Mouse (Mus musculus) layer of hippocampus, adult 9-11 months (tissue): ENCODE results near the gene Mtmr1.
"Not testable (repeated sequence)": the region's sequence is repeated elsewhere in the genome, so short reads cannot be mapped to it uniquely, and the experiment has no call there.

Experiments
- DNase-seq: peaks from one replicate; pipeline ENCODE4 v3.0.0; 2022

The Mtmr1 gene

DNA sequence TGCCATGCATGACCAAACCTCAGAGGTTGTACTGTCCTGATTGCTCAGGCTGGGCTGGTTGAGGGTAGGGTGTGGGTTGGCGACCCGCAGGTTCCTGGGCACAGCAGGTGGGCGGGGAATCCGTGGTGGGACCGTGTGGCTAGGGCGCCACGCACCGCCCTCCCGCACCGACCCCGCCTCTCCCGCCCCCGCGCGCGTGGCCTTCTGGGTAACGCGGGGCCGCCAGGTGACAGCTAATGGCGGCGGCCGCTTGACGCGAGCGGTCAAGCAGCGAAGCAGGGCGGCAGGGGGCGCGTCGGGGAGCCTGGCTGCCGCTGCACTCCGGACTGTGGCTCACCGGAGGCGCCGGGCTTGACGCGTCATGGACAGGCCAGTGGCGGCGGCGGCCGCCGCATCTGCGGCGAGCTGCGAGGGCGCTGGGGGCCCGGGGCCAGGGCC, at the start of gene Mtmr1:
TSS of gene Mtmr1 (plus strand) at position 207 of the 438 bp plus-strand sequence.
- DNase-seq, result peak; percentile 70

DNA sequence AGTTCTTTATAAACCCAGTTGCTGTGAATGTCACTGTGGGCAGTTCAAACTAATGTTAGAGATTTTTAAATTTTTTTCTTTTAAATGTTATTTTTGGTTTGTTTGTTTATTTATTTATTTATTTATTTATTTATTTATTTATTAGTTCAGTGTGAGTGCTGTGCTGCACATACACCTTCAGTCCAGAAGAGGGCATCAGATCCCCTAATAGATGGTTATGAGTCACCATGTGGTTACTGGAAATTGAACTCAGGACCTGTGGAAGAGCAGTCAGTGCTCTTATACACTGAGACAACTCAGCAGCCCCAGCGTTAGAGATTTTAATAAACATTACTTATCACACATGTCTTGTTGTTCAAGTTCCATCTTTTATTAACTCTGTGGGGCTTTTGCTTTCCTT, 12.5 kb upstream of the Mtmr1 start:
- DNase-seq, result no peak

DNA sequence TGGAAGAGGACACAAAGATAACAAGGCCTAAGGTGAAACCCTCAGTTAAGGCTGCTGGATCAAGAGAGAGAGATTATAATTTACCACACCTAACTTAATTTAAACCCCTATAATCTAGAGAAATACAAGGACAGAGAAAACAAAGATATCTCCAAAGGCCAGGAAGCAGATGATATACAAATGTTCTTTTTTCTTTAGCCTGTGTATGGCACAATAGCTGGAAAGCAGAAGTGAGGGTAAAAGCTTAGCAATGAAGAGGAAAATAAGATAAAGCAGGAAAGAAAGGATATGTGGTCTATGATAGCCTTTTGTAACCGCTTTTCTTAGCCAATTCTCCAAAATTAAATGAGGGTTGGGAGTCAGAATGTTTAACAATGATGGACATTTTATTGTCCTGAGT, 9.2 kb upstream of the Mtmr1 start:
- DNase-seq, result no peak

DNA sequence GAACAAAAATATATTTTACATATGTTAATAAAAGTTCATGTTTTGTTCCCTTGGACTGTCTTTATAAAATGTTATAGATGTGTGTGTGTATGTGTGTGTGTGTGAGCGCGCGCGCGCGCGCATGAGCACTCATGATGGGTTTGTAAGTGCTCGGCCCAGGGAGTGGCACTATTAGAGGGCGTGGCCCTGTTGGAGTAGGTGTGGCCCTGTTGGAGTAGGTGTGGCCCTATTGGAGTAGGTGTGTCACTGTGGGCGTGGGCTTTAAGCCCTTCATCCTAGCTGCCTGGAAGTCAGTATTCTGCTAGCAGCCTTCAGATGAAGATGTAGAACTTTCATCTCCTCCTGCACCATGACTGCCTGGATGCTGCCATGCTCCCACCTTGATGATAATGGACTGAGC, 2.8 kb upstream of the Mtmr1 start:
- DNase-seq, result not testable (repeated sequence)

DNA sequence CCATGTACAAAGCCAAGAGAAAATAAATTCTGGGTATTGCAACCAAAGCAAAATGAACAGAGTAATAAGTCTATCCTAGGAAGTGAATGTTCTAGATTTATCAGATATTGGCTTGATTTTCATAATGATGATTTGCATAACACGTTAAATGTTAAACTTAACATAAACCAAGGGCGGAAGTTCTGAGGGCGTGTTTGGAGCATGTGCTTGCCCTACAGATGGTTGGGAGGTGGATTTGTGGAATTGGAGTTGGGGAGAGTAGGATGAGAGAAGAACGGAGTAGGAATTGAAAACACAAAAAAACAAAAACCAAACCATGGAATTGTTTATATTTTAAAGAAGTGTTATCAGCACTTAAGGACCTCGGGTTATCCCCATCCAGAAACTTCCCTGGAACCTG, 498 bp upstream of the Mtmr1 start:
- DNase-seq, result peak; percentile 57

DNA sequence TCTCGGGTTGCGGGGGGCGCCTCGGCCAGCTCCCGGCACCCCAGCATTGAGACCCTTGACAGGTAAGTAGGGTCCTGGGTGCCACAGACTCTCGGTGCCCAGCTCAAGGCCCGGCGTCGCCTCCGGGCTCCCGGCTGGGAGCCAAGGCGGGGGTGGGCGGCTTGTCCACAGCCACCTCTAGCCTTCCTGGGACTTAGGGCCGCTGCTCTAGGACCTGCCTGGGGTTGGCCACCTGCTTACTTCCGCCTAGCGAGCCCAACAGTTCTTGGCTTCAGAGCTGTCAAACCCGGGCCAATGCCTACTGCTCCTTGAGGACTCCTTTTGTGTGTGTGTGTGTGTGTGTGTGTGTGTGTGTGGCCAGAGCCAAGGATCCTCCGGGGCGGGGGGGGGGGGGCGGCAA, 451 bp downstream of the Mtmr1 start:
- DNase-seq, result peak; percentile 12

DNA sequence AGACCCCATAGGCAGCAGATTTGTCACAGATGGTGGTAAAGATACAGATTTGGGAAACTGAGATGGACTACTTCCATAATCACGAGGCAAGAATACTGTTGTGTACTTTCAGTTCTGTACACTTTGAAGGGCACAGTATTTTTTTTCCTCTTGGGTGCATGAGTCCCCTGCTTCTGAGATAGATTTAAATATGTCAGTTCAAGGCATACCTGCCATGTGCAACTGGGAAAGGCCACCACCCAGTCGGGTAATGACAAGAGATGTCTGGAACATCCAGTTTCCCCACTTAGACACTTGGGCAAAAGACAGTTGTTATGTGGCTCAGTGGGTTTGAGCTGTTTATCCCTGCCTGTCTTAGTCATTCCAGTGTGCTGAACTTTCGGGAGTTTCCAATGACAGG, 950 bp downstream of the Mtmr1 start:
- peak; percentile 10 for DNase-seq

DNA sequence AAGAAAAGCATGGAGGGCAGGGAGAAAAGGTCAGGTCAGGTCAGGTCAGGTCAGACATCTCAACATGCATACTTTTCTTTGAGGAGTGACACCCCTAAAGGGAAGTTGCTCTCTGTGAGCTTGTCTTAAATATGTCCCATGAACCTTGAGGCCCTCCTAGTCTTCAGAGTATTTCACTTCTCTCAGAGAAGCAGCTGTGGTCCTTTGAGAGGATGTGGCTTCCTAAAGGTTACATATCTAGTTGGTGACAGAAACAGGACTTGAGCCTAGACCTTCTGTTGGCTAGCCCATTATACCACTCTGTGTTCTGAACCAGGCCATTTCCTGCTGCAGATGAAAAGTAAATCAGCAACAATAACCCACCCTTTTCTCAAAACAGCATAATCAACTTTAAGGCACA, 2.4 kb downstream of the Mtmr1 start:
- DNase-seq, result no peak

DNA sequence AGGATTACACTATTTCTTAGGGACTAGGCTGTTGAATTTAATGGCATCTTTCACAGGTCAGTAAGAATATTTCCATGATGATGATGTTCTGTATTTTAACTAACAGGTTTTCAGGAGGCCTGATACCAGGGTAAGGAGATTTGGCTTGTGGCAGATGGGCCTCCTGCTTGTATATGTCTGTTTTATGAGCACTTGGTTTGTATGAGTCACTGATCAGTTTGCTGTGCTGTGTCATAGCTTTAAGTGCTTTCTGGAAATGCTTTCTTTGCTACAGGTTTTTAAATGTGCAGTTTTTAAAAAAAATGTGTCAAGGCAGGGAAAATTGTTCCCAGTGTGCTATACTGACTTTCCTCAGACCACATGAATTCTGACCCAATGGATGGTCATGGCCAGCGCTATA, 12.2 kb downstream of the Mtmr1 start:
- DNase-seq, result no peak

DNA sequence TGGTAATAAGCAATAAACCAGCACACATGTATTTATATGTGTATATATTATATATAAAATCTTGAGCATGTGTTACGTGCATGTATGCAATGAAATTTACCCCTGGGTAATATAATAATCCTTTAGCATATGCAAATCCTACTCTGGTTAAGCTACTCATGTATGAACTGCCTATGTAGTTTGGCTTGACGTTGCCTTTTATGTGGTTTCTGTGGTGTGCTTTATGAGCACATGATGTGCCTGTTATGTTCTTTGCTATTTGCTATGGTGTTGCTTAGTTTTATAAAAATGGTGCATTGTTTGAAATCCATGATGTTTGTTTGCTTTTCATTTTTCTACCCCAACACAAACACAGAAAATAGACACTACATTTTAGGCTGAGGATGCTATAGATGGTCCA, 13.9 kb downstream of the Mtmr1 start:
- no peak for DNase-seq

DNA sequence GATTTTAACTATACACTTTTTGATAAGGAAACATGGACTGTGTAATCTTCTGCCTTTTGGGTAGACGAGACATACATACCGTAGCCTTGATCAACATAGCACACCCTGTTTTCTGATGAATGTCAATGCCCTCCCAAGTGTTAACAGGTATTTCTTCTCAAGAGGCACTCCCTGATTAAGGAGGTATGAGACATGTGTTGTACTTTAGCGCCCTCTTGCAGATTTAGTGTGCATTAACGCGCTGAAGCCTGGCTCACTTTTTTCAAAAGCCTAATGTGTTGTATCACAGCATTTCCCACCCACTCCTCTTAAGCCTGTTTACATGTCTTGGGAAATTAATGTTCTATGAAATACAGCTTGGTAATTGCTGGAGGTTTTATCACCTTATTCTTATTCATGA, 17.0 kb downstream of the Mtmr1 start:
- DNase-seq, result no peak

DNA sequence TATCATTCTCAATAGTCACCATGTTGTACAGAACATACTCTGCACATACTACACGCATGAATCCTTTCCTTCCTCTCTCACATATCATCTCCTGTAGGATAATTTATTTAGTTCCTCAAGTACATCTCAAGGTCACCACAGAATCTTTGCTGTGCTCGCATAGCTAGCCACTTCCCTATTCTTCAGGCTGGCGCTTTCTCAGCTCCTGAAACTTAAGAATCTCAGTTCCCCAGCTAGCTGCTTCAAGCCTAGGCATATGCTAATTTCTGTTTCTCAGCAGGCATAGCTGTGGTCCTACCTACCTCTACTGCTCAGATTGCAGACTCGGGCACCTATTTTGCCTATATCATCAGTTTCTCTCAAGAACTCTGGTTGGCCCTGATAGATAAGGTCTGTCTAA, 31.8 kb downstream of the Mtmr1 start:
- no peak for DNase-seq

DNA sequence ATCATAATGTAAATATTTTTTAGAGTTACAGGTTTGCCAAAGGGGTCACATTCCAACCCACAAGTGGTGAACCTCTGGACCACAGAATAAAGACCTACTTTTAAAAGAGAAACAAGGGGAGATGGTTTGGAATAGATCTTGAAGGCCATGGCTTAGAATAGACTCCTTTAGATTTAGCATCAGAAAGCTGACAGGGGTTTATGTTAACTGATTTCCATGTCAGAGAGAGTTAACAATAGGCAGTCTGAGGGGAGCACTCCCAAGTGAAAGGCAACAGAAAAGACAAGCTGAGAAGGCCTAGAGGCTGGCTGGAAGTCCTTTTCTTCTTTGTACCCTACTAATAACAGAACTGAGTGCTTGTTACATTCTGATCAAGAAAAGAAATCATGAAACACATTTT, 41.7 kb downstream of the Mtmr1 start:
- DNase-seq, result no peak

DNA sequence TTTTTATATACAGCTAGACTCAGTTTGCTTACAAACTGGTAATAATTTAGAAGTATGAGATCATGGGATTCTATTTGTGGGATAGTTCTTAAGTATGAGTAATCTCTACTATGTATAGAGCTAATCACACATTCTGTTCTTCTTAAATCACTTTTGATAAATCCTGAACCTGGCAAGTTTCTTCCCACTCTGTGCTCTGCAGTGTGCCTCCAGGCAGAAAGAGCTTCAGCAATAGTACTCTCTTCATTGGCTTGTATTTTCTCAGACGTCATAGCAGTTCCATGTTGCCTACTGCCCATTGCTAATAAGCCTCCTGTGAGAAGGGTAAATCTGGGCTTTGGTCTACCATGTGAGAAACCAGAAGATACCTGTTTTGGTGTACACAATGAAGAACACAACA, 43.8 kb downstream of the Mtmr1 start:
- DNase-seq, result no peak

DNA sequence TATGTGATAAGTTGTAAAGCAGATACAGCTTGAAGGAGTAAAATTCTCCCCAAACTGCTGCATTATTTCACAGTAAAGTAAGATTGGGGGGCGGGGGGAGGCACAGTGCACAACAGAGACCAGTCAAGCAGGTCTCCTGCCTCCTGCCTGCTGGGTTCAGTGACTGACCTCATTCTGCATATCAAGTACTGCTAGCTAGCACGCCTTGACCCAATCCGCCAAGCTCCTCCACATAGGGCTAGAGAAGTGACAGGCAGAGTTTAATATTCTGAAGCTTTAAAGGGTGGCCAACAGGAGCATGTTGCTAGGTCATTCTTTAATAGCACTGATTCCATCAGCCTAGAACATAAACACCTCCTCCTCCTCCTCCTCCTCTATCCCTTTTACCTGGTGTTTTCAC, 48.2 kb downstream of the Mtmr1 start:
- DNase-seq, result no peak

DNA sequence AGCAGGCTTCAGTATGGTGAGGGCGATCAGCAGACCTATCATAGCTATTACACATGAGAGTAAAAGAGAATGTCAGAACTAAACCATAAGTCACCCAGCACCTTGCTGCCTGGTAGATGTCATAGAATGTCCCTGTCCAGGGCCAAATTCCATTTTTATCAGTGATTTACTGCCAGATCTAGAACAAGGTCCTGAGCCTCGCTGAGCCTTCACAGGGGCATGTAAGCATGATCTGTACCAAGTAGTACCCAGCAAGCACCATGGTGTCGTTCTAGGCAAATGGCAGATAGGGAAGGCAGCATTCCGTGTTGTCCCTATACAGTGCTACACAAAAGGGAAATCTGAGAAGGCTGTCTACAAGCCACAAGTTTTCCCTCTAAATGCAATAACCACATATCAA, 49.1 kb downstream of the Mtmr1 start:
- DNase-seq, result no peak

DNA sequence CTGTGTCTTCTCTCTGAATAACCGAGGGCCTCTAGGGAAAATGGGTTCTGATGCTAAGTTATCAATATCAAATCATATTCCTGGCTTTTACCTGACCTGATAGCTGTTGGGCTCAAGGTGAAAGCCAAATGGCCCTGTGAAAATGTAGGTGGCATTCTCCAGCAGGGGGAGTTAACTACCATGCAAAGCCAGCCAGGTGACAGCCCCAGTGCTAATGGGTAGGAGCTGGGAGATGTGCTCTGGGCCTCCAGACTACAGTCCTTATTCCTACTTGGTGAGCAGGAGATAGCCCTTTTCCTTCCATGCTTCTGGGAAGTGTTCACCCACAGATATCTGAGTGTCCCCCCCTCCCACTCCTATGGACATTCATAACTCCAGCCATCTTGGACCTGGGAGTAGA, 60.3 kb downstream of the Mtmr1 start:
- DNase-seq, result no peak

DNA sequence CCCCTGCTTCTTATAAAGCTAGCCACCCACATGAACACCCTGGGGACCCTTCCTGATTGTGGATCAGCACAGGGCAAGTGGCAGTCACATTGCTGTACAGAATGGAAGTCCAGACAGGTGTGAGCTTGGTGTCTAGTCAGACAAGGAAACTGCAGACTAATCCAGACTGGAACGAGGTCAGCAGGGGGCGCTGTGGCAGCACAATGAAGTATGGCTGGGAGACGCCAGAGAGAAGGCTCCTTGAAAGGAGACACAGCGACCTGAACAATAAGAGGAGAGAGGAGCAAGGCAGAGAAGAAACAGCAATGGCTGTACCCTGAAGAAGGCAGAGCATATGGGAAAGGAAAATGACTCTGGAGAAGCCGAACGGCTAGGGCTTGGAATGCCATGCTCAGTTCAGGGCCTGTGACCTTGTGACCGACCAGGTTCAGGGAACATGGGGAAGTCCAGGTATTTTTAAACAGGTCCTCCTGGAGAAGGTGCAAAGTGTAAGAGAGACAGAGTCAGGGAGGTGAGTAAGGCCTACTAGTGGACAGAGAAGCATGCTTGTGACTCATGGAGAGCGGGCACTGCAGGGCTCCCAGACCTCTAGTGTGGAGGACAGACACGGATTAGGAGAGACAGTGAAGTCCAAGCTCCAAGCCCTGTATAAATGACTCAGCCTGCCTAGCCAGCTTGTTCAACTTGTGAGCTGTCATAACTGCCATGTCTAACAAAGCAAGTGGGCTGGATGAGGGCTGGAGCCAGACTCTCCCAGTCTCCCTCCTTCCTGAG, 61.4 kb downstream of the Mtmr1 start:
- DNase-seq, result peak; percentile 58

DNA sequence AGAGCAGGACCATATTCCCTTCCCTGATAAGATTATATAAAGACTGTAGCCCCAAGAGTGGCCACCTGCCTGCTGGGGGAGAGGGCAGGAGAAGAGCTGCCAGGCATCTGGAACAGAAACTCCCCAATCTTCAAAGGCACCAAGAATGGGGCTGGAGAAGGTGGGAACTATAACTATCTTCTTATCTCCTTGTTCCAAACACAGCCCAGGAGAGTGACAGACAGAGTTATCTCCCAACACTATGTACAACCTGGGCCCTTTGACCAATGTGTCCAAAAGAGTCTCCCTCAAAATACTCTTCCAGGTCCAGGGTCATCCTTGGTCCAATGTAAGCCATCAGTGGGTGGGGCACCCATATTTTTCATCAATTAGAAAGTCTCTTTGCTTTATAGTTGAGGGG, 62.9 kb downstream of the Mtmr1 start:
- DNase-seq, result no peak

DNA sequence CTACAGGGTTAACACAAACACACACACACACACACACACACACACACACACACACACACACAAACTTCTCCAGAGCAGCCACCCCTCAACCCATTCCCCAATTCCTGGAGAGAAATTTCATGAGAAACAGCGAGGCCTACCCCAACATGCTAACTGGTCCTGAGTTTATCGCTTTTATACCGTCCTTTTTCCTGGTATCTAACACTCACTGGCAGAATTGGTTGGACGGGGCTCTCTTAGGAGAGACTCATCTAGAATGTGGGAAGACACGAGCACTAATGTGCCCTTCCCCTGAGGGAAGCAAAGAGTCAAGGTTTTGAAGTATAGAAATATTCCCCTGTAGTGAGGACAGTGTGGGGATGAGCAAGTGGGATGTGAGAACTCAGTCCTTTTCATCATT, 66.3 kb downstream of the Mtmr1 start:
- DNase-seq, result no peak

DNA sequence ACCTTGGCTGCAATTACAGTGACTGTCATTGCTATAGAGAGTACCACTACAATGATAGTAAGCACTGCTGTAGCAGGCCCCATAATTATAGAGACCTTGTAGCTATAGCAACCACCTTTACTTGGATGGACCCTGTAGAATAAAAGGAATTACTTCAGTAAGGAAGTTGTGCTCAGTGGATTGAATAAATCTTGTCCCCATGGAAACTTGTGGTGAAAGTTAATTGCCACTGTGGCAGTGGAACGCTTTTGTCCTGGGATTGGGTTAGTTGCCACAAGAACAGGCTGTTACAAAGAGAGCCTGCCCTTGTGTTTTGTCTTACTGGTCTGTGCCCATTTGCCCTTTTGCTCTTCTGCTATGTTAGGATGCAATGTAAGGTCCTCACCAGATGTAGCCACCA, 69.9 kb downstream of the Mtmr1 start:
- no peak for DNase-seq

DNA sequence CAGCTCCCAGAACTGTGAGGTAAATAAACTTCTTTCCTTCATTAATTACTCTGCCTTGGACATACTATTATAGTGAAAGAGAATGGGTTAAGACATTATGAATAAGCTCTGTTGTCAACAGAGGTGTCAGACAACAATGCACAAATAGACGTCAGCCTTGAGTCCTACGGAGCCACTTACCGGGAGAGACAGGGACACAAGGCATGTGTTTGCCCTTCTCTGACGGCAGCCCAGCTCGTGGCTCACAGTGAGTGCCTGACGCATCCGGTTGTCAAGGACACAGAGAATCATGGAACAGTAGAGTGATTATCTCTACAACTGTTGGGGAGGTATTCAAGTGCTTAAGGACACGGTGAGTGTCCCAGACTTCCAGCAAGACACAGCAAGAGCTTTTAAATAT, 70.3 kb downstream of the Mtmr1 start:
- no peak for DNase-seq

DNA sequence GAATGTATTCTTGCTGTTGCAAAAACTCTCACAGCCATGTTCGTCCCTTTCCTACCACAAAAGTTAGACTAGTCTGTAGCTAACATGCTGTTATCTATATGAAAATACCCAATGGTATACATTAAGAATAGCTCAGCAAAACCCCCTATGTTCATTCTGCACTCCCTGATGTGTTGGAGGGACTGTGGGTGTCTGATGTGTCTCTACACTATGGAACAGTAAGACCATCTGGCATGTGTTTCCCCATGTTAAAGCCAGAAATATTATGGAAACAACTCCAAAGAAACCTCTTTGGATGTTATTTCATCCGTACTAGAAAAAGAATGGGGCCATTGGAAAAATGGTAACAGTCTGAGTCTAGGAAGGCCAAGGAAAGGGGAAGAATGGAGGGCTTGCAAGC, 71.0 kb downstream of the Mtmr1 start:
- DNase-seq, result no peak

DNA sequence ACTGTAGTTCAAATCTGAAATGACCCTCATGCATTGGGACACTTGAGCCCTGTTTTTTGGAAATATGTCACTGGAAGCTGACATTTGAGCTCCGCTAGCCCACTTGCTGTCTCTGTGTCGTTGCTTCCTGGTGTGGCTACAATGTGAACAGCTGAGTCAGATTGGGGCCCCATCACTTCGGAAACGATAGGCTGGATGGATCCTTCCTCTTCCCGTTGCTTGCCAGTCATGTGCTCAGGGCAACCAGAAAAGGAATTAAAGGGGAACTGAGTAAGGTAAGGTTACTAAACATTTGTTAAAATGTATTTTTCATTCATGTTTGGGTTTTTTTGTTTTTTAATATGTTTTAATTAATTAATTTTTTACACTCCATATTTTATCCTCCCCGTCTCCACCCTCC, 74.9 kb downstream of the Mtmr1 start:
- no peak for DNase-seq

DNA sequence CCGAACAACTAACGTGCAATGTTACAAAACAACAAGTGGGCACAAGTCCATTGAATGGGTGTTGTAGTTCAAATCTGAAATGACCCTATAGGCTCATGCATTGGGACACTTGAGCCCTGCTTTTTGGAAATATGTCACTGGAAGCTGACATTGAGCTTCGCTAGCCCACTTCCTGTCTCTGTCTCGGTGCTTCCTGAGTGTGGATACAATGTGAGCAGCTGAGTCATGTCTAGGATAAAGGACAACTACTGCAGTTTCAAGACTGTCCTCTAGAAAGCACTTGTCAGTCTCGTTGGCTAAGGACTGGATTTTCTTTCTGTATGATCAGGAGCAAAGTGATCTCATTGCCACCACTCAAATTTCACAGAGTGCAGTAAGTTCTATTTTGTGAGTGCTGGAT, 78.4 kb downstream of the Mtmr1 start:
- no peak for DNase-seq
